Mouse (Mus musculus) forebrain, embryonic 16.5 days (tissue): ENCODE measurements around the gene Galnt15. TPM values are rescaled to one million over a fixed set of nuclear protein-coding genes. Genes with fewer than 3 reads are reported as not detected.

Experiments
- ATAC-seq: fragments of 200-750 bp; cut with Nextera tagmentation; 2 replicates; pipeline ENCODE4 v1.8.0; 2017; ENCODE audit warnings: mild to moderate bottlenecking, moderate library complexity
- H3K27ac ChIP-seq: fragments of 300-500 bp; sonication (generic); 2 replicates; pipeline ENCODE4 v1.5.1; 2014; ENCODE audit warnings: low read length, control low read depth
- H3K27me3 ChIP-seq: fragments of 300-500 bp; sonication (generic); replicated peaks from 2 replicates; pipeline ENCODE4 v1.6.1; 2014; ENCODE audit warnings: low read length; ENCODE audit not compliant: control insufficient read depth, insufficient read depth
- H3K36me3 ChIP-seq: fragments of 300-500 bp; sonication (generic); 2 replicates; pipeline ENCODE4 v1.6.1; 2014; ENCODE audit not compliant: control insufficient read depth, insufficient read depth
- H3K4me1 ChIP-seq: fragments of 300-500 bp; sonication (generic); replicated peaks from 2 replicates; pipeline ENCODE4 v1.6.1; 2014; ENCODE audit warnings: low read length; ENCODE audit not compliant: control insufficient read depth, insufficient read depth
- H3K4me2 ChIP-seq: fragments of 300-500 bp; sonication (generic); 2 replicates; pipeline ENCODE4 v1.6.1; 2014; ENCODE audit warnings: mild to moderate bottlenecking, low read length, control low read depth
- H3K4me3 ChIP-seq: fragments of 300-500 bp; sonication (generic); replicated peaks from 2 replicates; pipeline ENCODE4 v1.5.1; 2014; ENCODE audit warnings: mild to moderate bottlenecking, low read length, control low read depth
- H3K9ac ChIP-seq: fragments of 300-500 bp; sonication (generic); replicated peaks from 2 replicates; pipeline ENCODE4 v1.6.1; 2014; ENCODE audit warnings: low read depth, low read length, control low read depth
- H3K9me3 ChIP-seq: fragments of 300-500 bp; sonication (generic); 2 replicates; pipeline ENCODE4 v1.6.1; 2016; ENCODE audit warnings: low read length; ENCODE audit not compliant: control insufficient read depth
- WGBS: fragments of 180-500 bp; shearing (Covaris S2); extraction: QIAGEN DNeasy Blood & Tissue Kit; methylation state at CpG from one replicate; pipeline ENCODE4 v1.1.7; 2014; 5-methylcytosine and 5-hydroxymethylcytosine counted together
- polyA plus RNA-seq: library from polyadenylated mRNA; unstranded; fragments of >200 nt; fragmentation: Nextera tagmentation; extraction: Ambion mirVana; gene quantifications from 2 replicates; pipeline ENCODE4 v1.2.1, GENCODE M21; 2015

The Galnt15 gene
- polyA plus RNA-seq, 1 experiment from 2014 or later: 0.33 TPM

DNA sequence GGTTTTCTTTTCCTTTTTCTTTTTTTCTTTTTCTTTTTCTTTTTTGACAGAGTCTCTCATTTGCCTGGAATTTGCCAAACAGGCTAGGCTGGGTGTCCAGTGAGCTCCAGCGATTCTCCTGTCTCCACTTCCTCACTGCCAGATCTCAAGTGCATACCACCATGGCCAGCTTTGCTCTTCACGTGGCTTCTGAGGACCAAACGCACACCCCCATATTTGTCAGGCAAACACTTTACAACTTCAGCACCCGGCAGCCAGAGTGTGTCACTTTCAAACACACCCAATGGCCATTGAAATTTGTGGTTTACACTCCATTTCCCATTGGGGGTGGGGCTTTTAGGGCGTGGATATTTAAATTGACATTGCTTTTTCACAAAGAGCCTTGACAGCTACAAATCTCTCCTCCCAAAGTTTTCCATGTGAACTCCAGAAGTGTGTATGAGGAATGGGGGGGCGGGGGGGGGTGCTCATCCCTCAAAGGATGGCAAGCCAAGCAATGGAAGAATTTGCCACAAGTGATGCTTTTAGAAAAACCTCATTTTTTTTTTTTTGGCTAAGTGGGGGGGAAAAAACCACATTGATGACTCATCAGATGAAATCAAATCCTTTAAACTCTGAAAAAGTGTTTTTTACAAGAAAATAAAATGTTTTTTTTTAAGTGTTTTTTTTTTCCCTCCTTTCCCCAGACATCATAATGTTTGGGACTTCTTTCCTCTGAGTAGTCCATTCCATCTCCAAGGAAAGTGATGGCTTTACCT is 17.1 kb upstream of the Galnt15 start:
- 76% methylated on average over 6 of the region's 6 CpGs for WGBS
- H3K4me1 ChIP-seq: peaks cover 10% of the 10 kb centered on the region

GRCm38 (mm10) chr14:32015131-32015770 is 13.5 kb upstream of the Galnt15 start:
- Histone ChIP-seq H3K4me2 (no peak overlapping the region), H3K27ac (peak overlapping the region; percentile 86; the same call in 1 of the 2 replicates), H3K4me3 (no peak overlapping the region), H3K9me3 (no peaks in the 10 kb centered on the region), H3K27me3 (no peaks in the 10 kb centered on the region), H3K4me1 (peaks cover 16% of the 10 kb centered on the region), H3K36me3 (no peaks in the 10 kb centered on the region), H3K9ac (no peak overlapping the region)
- WGBS: 85% methylated on average over 7 of the region's 7 CpGs
- no peak for ATAC-seq

More for the DNA sequence above, 17.1 kb upstream of the Galnt15 start:
- no peak overlapping the region for H3K27ac ChIP-seq
- ATAC-seq: no peak
- H3K36me3 ChIP-seq: no peaks in the 10 kb centered on the region
- no peak overlapping the region for H3K4me3 ChIP-seq
- no peaks in the 10 kb centered on the region for H3K27me3 ChIP-seq
- no peaks in the 10 kb centered on the region for H3K9me3 ChIP-seq
- H3K4me2 ChIP-seq: no peak overlapping the region
- no peak overlapping the region for H3K9ac ChIP-seq

DNA sequence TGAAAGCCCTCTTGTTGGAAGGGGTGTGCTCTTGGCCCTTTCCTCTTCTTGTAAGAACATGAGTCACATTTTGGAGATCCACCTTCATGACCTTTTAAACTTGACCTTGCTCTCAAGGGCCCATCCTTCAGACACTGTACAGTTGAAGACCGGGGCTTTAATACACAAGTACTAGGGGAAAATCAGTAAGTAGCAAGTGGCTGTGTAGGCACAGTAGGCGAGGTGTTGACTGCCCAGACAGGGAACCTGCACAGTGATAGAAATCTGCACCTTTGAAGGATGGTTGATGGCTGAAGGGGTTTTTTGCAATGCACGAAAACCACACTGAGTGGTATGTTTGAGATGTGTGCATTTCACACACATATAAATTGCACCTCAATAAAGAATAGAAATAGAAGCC is 12.3 kb upstream of the Galnt15 start:
- peak; percentile 9 for ATAC-seq
- WGBS: 54% methylated on average over 3 of the region's 3 CpGs

DNA sequence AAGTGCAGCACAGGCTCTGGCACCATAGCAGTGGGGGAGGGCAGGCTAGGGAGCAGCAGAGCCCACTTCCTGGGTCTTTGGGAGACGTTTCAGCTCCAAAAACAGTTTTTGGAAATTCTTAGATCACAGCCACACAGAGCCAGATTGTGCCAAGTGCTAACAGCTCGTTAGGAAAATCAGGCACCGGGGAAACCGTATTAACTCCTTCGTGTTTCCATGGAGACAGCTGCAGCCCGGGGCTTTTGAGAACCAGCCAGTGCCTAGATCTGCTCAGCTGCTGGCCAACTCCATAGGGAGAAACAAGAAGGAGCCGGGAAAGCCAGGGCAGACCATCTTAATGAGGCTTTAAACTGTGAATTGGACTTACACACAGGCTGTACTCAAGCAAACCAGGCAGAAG is 11.9 kb upstream of the Galnt15 start:
- H3K27ac ChIP-seq: peak overlapping the region; percentile 86
- H3K4me2 ChIP-seq: peak overlapping the region; percentile 15
- no peak overlapping the region for H3K9ac ChIP-seq
- 1% methylated on average over 7 of the region's 7 CpGs for WGBS
- peak; percentile 96 for ATAC-seq
- H3K27me3 ChIP-seq: no peaks in the 10 kb centered on the region
- H3K9me3 ChIP-seq: no peaks in the 10 kb centered on the region
- H3K36me3 ChIP-seq: no peaks in the 10 kb centered on the region
- H3K4me3 ChIP-seq: no peak overlapping the region
- H3K4me1 ChIP-seq: peaks cover 16% of the 10 kb centered on the region

More for the DNA sequence above, 12.3 kb upstream of the Galnt15 start:
- H3K9me3 ChIP-seq: no peaks in the 10 kb centered on the region
- no peak overlapping the region for H3K9ac ChIP-seq
- H3K27me3 ChIP-seq: no peaks in the 10 kb centered on the region
- H3K4me2 ChIP-seq: peak overlapping the region; percentile 15; the same call in 1 of the 2 replicates
- H3K36me3 ChIP-seq: no peaks in the 10 kb centered on the region
- H3K27ac ChIP-seq: peak overlapping the region; percentile 86
- H3K4me3 ChIP-seq: no peak overlapping the region
- H3K4me1 ChIP-seq: peaks cover 16% of the 10 kb centered on the region

GRCm38 (mm10) chr14:32017448-32017847 is 11.3 kb upstream of the Galnt15 start:
- H3K27me3 ChIP-seq: no peaks in the 10 kb centered on the region
- no peaks in the 10 kb centered on the region for H3K9me3 ChIP-seq
- peak overlapping the region; percentile 4; the same call in 1 of the 2 replicates for H3K4me2 ChIP-seq
- ATAC-seq: peak; percentile 39
- H3K9ac ChIP-seq: no peak overlapping the region
- peak overlapping the region; percentile 86 for H3K27ac ChIP-seq
- H3K36me3 ChIP-seq: no peaks in the 10 kb centered on the region
- WGBS: 36% methylated on average over 2 of the region's 2 CpGs
- H3K4me3 ChIP-seq: no peak overlapping the region
- H3K4me1 ChIP-seq: peaks cover 16% of the 10 kb centered on the region

GRCm38 (mm10) chr14:32019091-32019490 is 9.7 kb upstream of the Galnt15 start:
- H3K36me3 ChIP-seq: no peaks in the 10 kb centered on the region
- ATAC-seq: no peak
- no peak overlapping the region for H3K4me3 ChIP-seq
- no peak overlapping the region for H3K9ac ChIP-seq
- H3K27ac ChIP-seq: no peak overlapping the region
- WGBS: 93% methylated on average over 8 of the region's 8 CpGs
- peaks cover 16% of the 10 kb centered on the region for H3K4me1 ChIP-seq
- no peaks in the 10 kb centered on the region for H3K27me3 ChIP-seq
- H3K9me3 ChIP-seq: no peaks in the 10 kb centered on the region
- H3K4me2 ChIP-seq: no peak overlapping the region

GRCm38 (mm10) chr14:32021967-32022366 is 6.8 kb upstream of the Galnt15 start:
- H3K27me3 ChIP-seq: no peaks in the 10 kb centered on the region
- WGBS: 76% methylated on average over 9 of the region's 9 CpGs
- H3K4me3 ChIP-seq: no peak overlapping the region
- H3K36me3 ChIP-seq: no peaks in the 10 kb centered on the region
- ATAC-seq: no peak
- H3K4me1 ChIP-seq: peaks cover 5% of the 10 kb centered on the region; the same call in 1 of the 2 replicates
- no peak overlapping the region for H3K9ac ChIP-seq
- no peak overlapping the region for H3K4me2 ChIP-seq
- H3K27ac ChIP-seq: no peak overlapping the region
- H3K9me3 ChIP-seq: no peaks in the 10 kb centered on the region

GRCm38 (mm10) chr14:32022450-32022849 is 6.3 kb upstream of the Galnt15 start:
- no peak overlapping the region for H3K9ac ChIP-seq
- H3K27ac ChIP-seq: no peak overlapping the region
- H3K9me3 ChIP-seq: no peaks in the 10 kb centered on the region
- H3K4me3 ChIP-seq: no peak overlapping the region
- no peaks in the 10 kb centered on the region for H3K27me3 ChIP-seq
- H3K4me2 ChIP-seq: no peak overlapping the region
- peaks cover under 1% of the 10 kb centered on the region; the same call in 1 of the 2 replicates for H3K4me1 ChIP-seq
- no peak for ATAC-seq
- H3K36me3 ChIP-seq: no peaks in the 10 kb centered on the region

DNA sequence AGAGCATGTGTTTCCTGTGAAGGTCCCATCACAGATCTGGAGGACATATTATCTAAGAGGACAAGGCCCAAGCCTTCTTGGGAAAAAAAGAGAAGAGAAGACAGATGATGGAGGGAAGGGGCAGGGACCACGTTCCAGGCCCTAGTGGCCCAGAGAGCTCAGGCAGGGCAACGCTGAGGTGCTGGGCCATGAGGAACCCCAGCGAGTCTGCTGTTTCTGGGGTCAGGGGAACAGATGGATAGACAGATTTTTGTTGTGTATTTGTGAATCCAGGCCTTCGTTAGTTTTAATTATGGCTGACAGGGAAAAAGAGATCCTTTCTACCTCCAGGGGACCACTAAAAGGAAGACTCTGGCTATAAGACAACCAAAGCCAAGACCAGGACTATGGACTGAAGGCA is 4.9 kb upstream of the Galnt15 start:
- no peak overlapping the region for H3K27ac ChIP-seq
- H3K36me3 ChIP-seq: no peaks in the 10 kb centered on the region
- no peaks in the 10 kb centered on the region for H3K9me3 ChIP-seq
- H3K4me2 ChIP-seq: no peak overlapping the region
- no peak overlapping the region for H3K9ac ChIP-seq
- H3K4me1 ChIP-seq: peaks cover 11% of the 10 kb centered on the region
- 71% methylated on average over 4 of the region's 4 CpGs for WGBS
- no peaks in the 10 kb centered on the region for H3K27me3 ChIP-seq
- no peak for ATAC-seq
- no peak overlapping the region for H3K4me3 ChIP-seq
